Mouse (Mus musculus) megakaryocyte, embryonic 14.5 days (primary cell): ENCODE measurements around the gene Slc39a11. TPM values are rescaled to one million over a fixed set of nuclear protein-coding genes. Genes with fewer than 3 reads are reported as not detected.

ENCODE experiments used
- H3K27me3 ChIP-seq: replicated peaks from 2 replicates; pipeline ENCODE3; 2012; ENCODE audit warnings: inconsistent platforms
- H3K36me3 ChIP-seq: replicated peaks from 2 replicates; pipeline ENCODE3; 2012; ENCODE audit warnings: low read length, inconsistent platforms, mixed read lengths
- H3K4me1 ChIP-seq: 2 replicates; pipeline ENCODE4 v1.6.1; 2012; ENCODE audit warnings: inconsistent platforms
- H3K4me3 ChIP-seq: replicated peaks from 2 replicates; pipeline ENCODE3; 2012; ENCODE audit warnings: moderate library complexity, mild to moderate bottlenecking, inconsistent platforms
- H3K9me3 ChIP-seq: 2 replicates; pipeline ENCODE4 v1.6.1; 2012; ENCODE audit warnings: inconsistent platforms
- FLI1 ChIP-seq: IDR thresholded peaks from 2 replicates; pipeline ENCODE4 v1.6.1; 2012; ENCODE audit warnings: low read length, inconsistent platforms, mixed read lengths
- GATA1 ChIP-seq: IDR thresholded peaks from 3 replicates; pipeline ENCODE4 v1.6.1; 2012; ENCODE audit warnings: mixed read lengths, low read length, inconsistent platforms, borderline replicate concordance
- polyA plus RNA-seq: library from polyadenylated mRNA; stranded (reverse); fragments of >175 nt; gene quantifications from 2 replicates; pipeline ENCODE4 v1.2.3, GENCODE M21; 2012; ENCODE audit warnings: low replicate concordance; ENCODE audit not compliant: insufficient read depth

The Slc39a11 gene
- polyA plus RNA-seq, 1 experiment, result 20.6 TPM

GRCm38 (mm10) chr11:113376066-113376465, 273.8 kb downstream of the Slc39a11 start:
- TF ChIP-seq FLI1 (no peak), GATA1 (no peak)
- no peaks in the 10 kb centered on the region for H3K4me1 ChIP-seq
- H3K27me3 ChIP-seq, result no peaks in the 10 kb centered on the region
- H3K36me3 ChIP-seq, result peaks cover 22% of the 10 kb centered on the region
- H3K9me3 ChIP-seq, result peaks cover 85% of the 10 kb centered on the region
- peak overlapping the region; percentile 28 for H3K4me3 ChIP-seq

GRCm38 (mm10) chr11:113373926-113374325, 276.0 kb downstream of the Slc39a11 start:
- H3K4me1 ChIP-seq, result no peaks in the 10 kb centered on the region
- no peaks in the 10 kb centered on the region for H3K27me3 ChIP-seq
- H3K36me3 ChIP-seq, result peaks cover 31% of the 10 kb centered on the region
- no peak overlapping the region for H3K4me3 ChIP-seq
- H3K9me3 ChIP-seq, result peaks cover 70% of the 10 kb centered on the region
- TF ChIP-seq FLI1 (no peak), GATA1 (no peak)

DNA sequence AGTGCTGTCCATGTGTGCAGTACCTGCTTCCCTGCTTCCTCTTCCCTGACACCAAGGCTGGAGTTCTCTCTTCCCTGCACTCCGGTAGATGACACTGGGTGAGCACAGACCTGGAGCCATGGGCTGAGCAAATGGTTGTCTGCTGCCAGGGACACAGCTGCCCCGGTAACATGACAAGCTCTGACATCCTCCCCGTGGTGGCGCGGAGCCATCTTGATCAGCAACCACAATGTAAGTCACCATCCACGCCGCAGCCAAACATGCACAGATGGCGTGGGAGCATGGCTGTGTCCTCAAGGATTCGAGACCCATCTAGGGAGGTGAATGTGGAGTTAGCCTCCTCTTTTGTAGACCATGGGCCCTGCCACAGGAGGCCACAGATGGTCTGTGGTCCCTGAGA, 276.5 kb downstream of the Slc39a11 start:
- H3K36me3 ChIP-seq, result peaks cover 31% of the 10 kb centered on the region
- peak overlapping the region; percentile 72 for H3K4me3 ChIP-seq
- no peaks in the 10 kb centered on the region for H3K4me1 ChIP-seq
- TF ChIP-seq GATA1 (no peak), FLI1 (no peak)
- no peaks in the 10 kb centered on the region for H3K27me3 ChIP-seq
- H3K9me3 ChIP-seq, result peaks cover 65% of the 10 kb centered on the region

DNA sequence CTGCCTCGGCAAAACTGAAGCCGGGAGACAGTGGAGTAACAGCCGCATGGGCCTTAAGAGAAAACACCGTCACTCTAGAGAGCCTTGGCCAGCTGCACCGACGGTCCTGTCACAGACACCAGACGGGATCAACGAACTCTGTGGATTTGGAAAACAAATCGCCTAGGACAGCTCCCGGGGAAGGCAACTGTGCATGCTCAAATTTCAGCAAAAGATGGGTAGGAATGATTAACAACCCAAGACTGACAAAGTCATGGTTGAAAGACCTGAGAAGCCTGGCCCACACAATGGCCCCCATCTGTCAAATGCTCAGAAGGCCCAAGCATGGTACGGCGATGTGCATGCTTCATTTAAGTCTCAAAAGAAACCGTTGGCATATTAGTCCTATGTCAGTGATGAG, 281.8 kb downstream of the Slc39a11 start:
- Histone ChIP-seq H3K36me3 (peaks cover 13% of the 10 kb centered on the region), H3K9me3 (peaks cover 27% of the 10 kb centered on the region), H3K27me3 (no peaks in the 10 kb centered on the region), H3K4me3 (no peak overlapping the region), H3K4me1 (peaks cover under 1% of the 10 kb centered on the region; the same call in 1 of the 2 replicates)
- no peak for TF ChIP-seq GATA1
- TF ChIP-seq FLI1, result no peak

GRCm38 (mm10) chr11:113366257-113367030, 283.4 kb downstream of the Slc39a11 start:
- TF ChIP-seq FLI1 (no peak), GATA1 (no peak)
- H3K4me3 ChIP-seq, result no peak overlapping the region
- peaks cover 14% of the 10 kb centered on the region for H3K9me3 ChIP-seq
- peaks cover 20% of the 10 kb centered on the region for H3K36me3 ChIP-seq
- no peaks in the 10 kb centered on the region for H3K27me3 ChIP-seq
- peaks cover 10% of the 10 kb centered on the region for H3K4me1 ChIP-seq

DNA sequence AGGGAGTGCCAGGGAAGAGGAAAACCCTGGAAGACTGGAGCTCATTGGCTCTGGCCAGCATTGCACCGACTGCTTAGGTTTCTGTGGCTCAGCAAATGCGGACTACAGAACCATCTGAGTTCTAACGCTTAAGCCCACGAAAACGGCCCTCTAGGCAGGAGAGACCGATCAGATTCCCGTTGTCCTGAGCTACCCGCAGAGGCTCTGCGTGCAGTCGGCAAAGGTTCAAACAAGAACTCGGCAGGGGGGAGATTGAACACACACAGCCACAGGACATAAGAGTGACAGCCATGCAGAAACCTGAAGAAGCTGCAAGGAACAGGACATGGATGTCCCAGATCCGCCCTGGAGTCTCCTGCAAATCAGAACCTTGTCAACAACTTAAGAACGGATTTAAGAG, 286.1 kb downstream of the Slc39a11 start:
- TF ChIP-seq GATA1 (no peak), FLI1 (no peak)
- no peaks in the 10 kb centered on the region for H3K27me3 ChIP-seq
- H3K9me3 ChIP-seq, result peaks cover 26% of the 10 kb centered on the region
- H3K4me3 ChIP-seq, result no peak overlapping the region
- H3K4me1 ChIP-seq, result peaks cover 10% of the 10 kb centered on the region
- peaks cover 32% of the 10 kb centered on the region for H3K36me3 ChIP-seq

DNA sequence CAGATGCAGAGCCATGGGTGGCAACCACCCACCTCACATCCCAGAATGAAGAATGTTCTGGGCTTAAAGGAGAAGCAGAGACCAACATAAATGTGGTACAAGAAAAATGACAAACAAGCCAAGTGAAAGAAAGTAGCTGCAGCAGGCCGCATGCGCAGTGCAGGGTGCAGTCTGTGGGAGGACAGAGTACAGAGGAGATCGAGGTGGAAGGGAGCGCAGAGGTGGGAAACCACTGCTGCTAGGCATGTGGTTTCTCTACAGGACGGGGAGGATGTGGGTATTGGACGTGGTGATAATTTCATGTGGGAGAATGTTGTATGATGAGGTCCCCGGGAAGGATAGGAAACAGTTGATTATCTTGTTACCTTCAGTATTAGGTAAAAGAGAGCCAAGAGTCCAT, 287.3 kb downstream of the Slc39a11 start:
- Histone ChIP-seq H3K4me1 (peaks cover 10% of the 10 kb centered on the region), H3K4me3 (no peak overlapping the region), H3K27me3 (no peaks in the 10 kb centered on the region), H3K9me3 (peaks cover 32% of the 10 kb centered on the region), H3K36me3 (peaks cover 35% of the 10 kb centered on the region)
- TF ChIP-seq GATA1 (no peak), FLI1 (no peak)

DNA sequence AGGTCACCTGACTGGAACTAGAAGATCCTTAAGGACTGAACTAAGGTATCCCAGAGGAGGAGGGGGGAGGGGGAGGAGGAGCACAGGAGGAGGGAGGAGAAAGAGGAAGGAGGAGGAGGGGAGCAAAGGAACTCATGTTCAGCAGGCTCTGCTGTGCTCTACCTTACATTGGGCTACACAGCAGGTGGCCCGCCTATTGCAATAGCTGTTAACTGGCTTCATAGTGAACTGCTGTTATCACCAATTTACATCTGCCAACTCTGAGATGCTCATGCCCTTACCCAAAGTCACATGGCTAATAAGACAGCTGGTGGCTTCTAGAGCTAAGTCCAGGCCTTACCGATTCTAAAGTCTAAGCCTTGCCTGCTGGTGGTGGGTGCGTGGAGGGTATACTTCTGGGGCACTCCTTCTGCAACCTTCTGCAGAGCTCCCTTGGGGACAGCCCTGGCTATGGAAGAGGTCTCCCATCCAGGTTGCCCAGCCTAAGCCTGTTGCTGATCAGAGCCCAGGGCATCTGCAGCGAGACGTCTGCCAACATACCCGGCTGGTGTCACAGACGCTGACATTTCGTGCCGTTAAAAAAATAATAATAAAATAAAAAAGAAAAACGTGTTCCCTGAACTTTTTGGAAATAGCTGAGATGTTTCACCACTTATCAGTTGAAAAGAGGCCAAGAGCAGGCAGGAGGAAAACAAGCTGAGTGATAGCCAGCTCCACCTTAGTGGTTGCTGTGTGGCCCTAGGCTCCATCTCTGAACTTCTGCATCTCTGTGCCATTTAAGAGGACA, 289.6 kb downstream of the Slc39a11 start:
- Histone ChIP-seq H3K4me3 (no peak overlapping the region), H3K36me3 (peaks cover 35% of the 10 kb centered on the region), H3K27me3 (no peaks in the 10 kb centered on the region), H3K4me1 (peaks cover 24% of the 10 kb centered on the region), H3K9me3 (peaks cover 38% of the 10 kb centered on the region)
- TF ChIP-seq GATA1, result no peak
- no peak for TF ChIP-seq FLI1

DNA sequence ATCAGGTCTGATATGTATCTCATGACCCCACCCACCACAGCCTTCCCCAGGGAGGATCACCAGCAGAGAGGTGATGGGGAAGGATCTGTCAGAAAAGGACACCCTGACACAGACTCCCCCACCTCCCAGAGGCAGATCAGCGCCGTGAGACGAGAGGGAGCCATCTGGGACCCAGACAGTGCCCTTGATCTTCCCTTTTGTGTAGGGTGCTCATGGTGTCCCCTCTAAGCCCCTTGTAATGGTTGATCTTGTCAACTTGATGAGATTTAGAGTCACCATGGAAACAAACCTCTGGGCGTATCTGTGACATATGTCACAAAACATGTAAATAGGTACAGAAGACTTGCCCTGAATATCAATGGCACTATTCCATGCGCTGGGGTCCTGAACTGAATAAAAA, 293.9 kb downstream of the Slc39a11 start:
- peaks cover 46% of the 10 kb centered on the region for H3K4me1 ChIP-seq
- peaks cover 29% of the 10 kb centered on the region for H3K36me3 ChIP-seq
- no peak for TF ChIP-seq GATA1
- TF ChIP-seq FLI1, result no peak
- H3K27me3 ChIP-seq, result no peaks in the 10 kb centered on the region
- H3K9me3 ChIP-seq, result peaks cover 43% of the 10 kb centered on the region
- peak overlapping the region; percentile 9 for H3K4me3 ChIP-seq
